Mouse (Mus musculus): ENCODE data around the gene Rita1. TPM values are rescaled to one million over a fixed set of nuclear protein-coding genes. Genes with fewer than 3 reads are reported as not detected.

The Rita1 gene
- total and polyA plus RNA-seq, 3 experiments, result 14.2 to 16.0 (median 15.3) TPM

DNA sequence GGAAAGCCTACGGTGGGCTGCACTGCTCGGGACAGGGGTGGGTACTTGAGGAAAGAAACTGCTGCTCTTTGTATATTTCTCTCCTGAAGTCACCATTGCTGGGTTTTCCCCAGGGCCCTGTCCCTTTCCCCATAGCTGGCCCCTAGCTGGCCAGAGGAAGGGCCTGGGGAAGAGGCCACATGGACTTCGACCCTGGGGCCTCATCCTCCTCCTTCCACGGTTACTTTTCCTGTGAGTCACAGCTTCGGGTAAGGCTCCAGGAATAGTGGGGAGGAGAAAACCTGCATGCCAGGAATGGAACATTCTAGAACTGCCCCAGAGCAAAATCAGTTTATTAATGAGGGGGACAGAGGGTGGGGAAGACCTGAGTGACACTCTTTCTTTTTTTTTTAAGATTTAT lies 62.3 kb downstream of the Rita1 start:
- Histone ChIP-seq H3K36me3 (ENCODE audit: control insufficient read depth, insufficient read depth, low read length) (no peaks in the 10 kb centered on the region), H3K27ac (no peak overlapping the region), H3K4me3 (no peak overlapping the region), H3K4me1 (ENCODE audit: control insufficient read depth, insufficient read depth, low read length) (no peaks in the 10 kb centered on the region), H3K27me3 (ENCODE audit: control insufficient read depth, insufficient read depth, low read length) (no peaks in the 10 kb centered on the region), H3K79me2 (replicated peaks; ENCODE audit: control insufficient read depth, insufficient read depth, low read length) (no peaks in the 10 kb centered on the region), H3K9ac (ENCODE audit: low read depth, low read length) (no peak overlapping the region)
- TF ChIP-seq EP300 (IDR thresholded peaks at IDR 0.05; ENCODE audit: insufficient read depth, low read depth, low read length), result no peak
- no peak for TF ChIP-seq CTCF (IDR thresholded peaks at IDR 0.05)
- TF ChIP-seq POLR2A (IDR thresholded peaks at IDR 0.05; ENCODE audit: insufficient read depth, low read depth, low read length), result no peak
- 61% methylated on average over 5 of the region's 5 CpGs for WGBS
- no peak for DNase-seq
- intact Hi-C loops (cut with DNase I), result no loop called here

DNA sequence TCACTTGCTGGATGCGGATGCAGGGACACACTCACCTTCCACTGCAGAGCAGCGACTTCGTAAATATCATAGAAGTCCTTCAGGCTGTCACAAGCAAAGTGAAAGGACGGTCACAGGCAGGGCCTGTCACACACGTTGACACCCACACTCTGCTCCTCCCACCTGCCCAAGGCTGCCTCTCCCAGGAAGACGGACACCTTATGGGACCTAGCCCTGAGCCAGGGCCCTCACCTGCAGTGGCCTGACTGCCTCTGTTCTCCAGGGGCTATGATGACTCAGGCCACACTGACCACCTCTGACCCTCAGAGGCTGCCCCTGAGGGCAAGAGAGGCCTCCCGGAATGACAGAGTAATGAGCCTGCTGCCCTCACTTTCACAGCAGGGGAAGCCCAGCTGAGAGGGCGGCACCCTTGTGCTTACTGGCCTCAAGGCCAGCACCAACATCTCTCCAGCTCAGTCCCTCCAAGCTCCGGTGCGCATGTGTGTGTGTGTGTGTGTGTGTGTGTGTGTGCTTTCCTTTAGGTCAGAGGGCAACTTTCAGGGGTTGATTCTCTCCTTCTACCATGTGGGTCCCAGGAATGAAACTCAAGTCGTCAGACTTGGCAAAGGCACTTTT lies 64.0 kb downstream of the Rita1 start:
- WGBS, result 86% methylated on average over 11 of the region's 11 CpGs
- intact Hi-C loops (cut with DNase I), result no loop called here

More for the DNA sequence above, 64.0 kb downstream of the Rita1 start:
- H3K9ac ChIP-seq (ENCODE audit: low read depth, low read length), result no peak overlapping the region
- no peaks in the 10 kb centered on the region for H3K27me3 ChIP-seq (ENCODE audit: control insufficient read depth, insufficient read depth, low read length)
- no peak for DNase-seq
- no peak overlapping the region for H3K27ac ChIP-seq
- H3K36me3 ChIP-seq (ENCODE audit: control insufficient read depth, insufficient read depth, low read length), result no peaks in the 10 kb centered on the region
- no peaks in the 10 kb centered on the region for H3K4me1 ChIP-seq (ENCODE audit: control insufficient read depth, insufficient read depth, low read length)
- H3K79me2 ChIP-seq (replicated peaks; ENCODE audit: control insufficient read depth, insufficient read depth, low read length), result no peaks in the 10 kb centered on the region
- H3K4me3 ChIP-seq, result no peak overlapping the region
- TF ChIP-seq CTCF (IDR thresholded peaks at IDR 0.05), result no peak
- TF ChIP-seq EP300 (IDR thresholded peaks at IDR 0.05; ENCODE audit: insufficient read depth, low read depth, low read length), result no peak
- no peak for TF ChIP-seq POLR2A (IDR thresholded peaks at IDR 0.05; ENCODE audit: insufficient read depth, low read depth, low read length)

Other genes with a start within 250 kb of the Rita1 start
- gene Lhx5, start 180.9 kb downstream of the Rita1 start, total RNA-seq (2021), result not detected
- not detected in 2 replicates for gene Lhx5, start 180.9 kb downstream of the Rita1 start, polyA plus RNA-seq (2012; rRNA removed)
- gene Sdsl, start 139.8 kb downstream of the Rita1 start, total RNA-seq (2021), result 1 to 10 TPM; 8.8 to 9.8 TPM
- gene Sdsl, start 139.8 kb downstream of the Rita1 start, polyA plus RNA-seq (2012; rRNA removed), result 12.6 and 13.5 TPM in 2 replicates
- gene Sds, start 136.1 kb downstream of the Rita1 start, total RNA-seq (2021), result 1 to 10 TPM; 1.2 to 3.0 TPM
- 5.6 and 10.9 TPM in 2 replicates for gene Sds, start 136.1 kb downstream of the Rita1 start, polyA plus RNA-seq (2012; rRNA removed)
- gene Plbd2, start 109.0 kb downstream of the Rita1 start, total RNA-seq (2021), result 10 to 100 TPM; 39.5 to 47.1 TPM
- gene Plbd2, start 109.0 kb downstream of the Rita1 start, polyA plus RNA-seq (2012; rRNA removed), result 27.7 and 32.1 TPM in 2 replicates
- gene Slc8b1, start 101.4 kb downstream of the Rita1 start, total RNA-seq (2021), result 10 to 100 TPM; 10.0 to 12.2 TPM
- gene Slc8b1, start 101.4 kb downstream of the Rita1 start, polyA plus RNA-seq (2012; rRNA removed), result 13.2 and 16.5 TPM in 2 replicates
- 10 to 100 TPM; 30.7 to 35.1 TPM for gene Tpcn1, start 23.9 kb downstream of the Rita1 start, total RNA-seq (2021)
- 53.7 and 59.7 TPM in 2 replicates for gene Tpcn1, start 23.9 kb downstream of the Rita1 start, polyA plus RNA-seq (2012; rRNA removed)
- gene Iqcd, start 23.6 kb downstream of the Rita1 start, total RNA-seq (2021), result not detected
- 0.14 and 0.20 TPM in 2 replicates for gene Iqcd, start 23.6 kb downstream of the Rita1 start, polyA plus RNA-seq (2012; rRNA removed)
- 10 to 100 TPM; 21.4 to 22.5 TPM for gene Ddx54, start 150 bp upstream of the Rita1 start, total RNA-seq (2021)
- gene Ddx54, start 150 bp upstream of the Rita1 start, polyA plus RNA-seq (2012; rRNA removed), result 16.2 and 18.2 TPM in 2 replicates
- gene Cfap73, start 21.6 kb upstream of the Rita1 start, total RNA-seq (2021), result not detected
- 0.16 TPM in 1 of 2 replicates, not detected in the other for gene Cfap73, start 21.6 kb upstream of the Rita1 start, polyA plus RNA-seq (2012; rRNA removed)
- not detected for gene Rasal1, start 36.2 kb upstream of the Rita1 start, total RNA-seq (2021)
- 0.06 and 0.33 TPM in 2 replicates for gene Rasal1, start 36.2 kb upstream of the Rita1 start, polyA plus RNA-seq (2012; rRNA removed)
- 1 to 10 TPM; 2.1 to 2.7 TPM for gene Dtx1, start 99.3 kb upstream of the Rita1 start, total RNA-seq (2021)
- 3.5 and 4.2 TPM in 2 replicates for gene Dtx1, start 99.3 kb upstream of the Rita1 start, polyA plus RNA-seq (2012; rRNA removed)
- gene Oas2, start 137.3 kb upstream of the Rita1 start, total RNA-seq (2021), result 1 to 10 TPM in 1 of 2 experiments, under 1 TPM in 1; 0.55 to 1.0 TPM
- gene Oas2, start 137.3 kb upstream of the Rita1 start, polyA plus RNA-seq (2012; rRNA removed), result 9.6 and 11.3 TPM in 2 replicates
- gene Oas3, start 165.1 kb upstream of the Rita1 start, total RNA-seq (2021), result under 1 TPM; 0.05 to 0.07 TPM
- gene Oas3, start 165.1 kb upstream of the Rita1 start, polyA plus RNA-seq (2012; rRNA removed), result 0.61 and 0.94 TPM in 2 replicates
- gene Oas1e, start 182.9 kb upstream of the Rita1 start, total RNA-seq (2021), result not detected
- gene Oas1e, start 182.9 kb upstream of the Rita1 start, polyA plus RNA-seq (2012; rRNA removed), result not detected in 2 replicates
- under 1 TPM; 0.26 to 0.36 TPM for gene Oas1c, start 199.9 kb upstream of the Rita1 start, total RNA-seq (2021)
- 0.85 and 1.3 TPM in 2 replicates for gene Oas1c, start 199.9 kb upstream of the Rita1 start, polyA plus RNA-seq (2012; rRNA removed)
- gene Oas1f, start 234.8 kb upstream of the Rita1 start, total RNA-seq (2021), result not detected
- gene Oas1f, start 234.8 kb upstream of the Rita1 start, polyA plus RNA-seq (2012; rRNA removed), result not detected in 2 replicates
- not detected for gene Oas1h, start 248.8 kb upstream of the Rita1 start, total RNA-seq (2021)
- not detected in 2 replicates for gene Oas1h, start 248.8 kb upstream of the Rita1 start, polyA plus RNA-seq (2012; rRNA removed)

Measured in heart, adult 2 months (tissue).